Mouse (Mus musculus): ENCODE measurements around the gene Fbxw20. TPM values are rescaled to one million over a fixed set of nuclear protein-coding genes. Genes with fewer than 3 reads are reported as not detected.
"Not testable (repeated sequence)": the region's sequence is repeated elsewhere in the genome, so short reads cannot be mapped to it uniquely, and the experiment has no call there.

Fbxw20 gene
- total RNA-seq (2021) = not detected
- long read RNA-seq, experiment 1 = 0 reads
- long read RNA-seq, experiment 2 = 0 reads

- no peak for TF ChIP-seq CTCF (IDR thresholded peaks at IDR 0.05)
- intact Hi-C loops (cut with DNase I) = no loop called here
- Histone ChIP-seq H3K4me3 (no peak within 1 kb of the TSS), H3K27ac (no peak within 1 kb of the TSS)
- DNase-seq (ENCODE audit: extremely low spot score in 1 of 2, low spot score in 2 of 2) = no peak
Observed at GRCm38 (mm10) chr9:109234654-109235053, at the start of gene Fbxw20. TSS of gene Fbxw20 (minus strand) at chr9:109234754.

GRCm38 (mm10) chr9:109263041-109263440, 28.5 kb upstream of the Fbxw20 start:
- no peak for DNase-seq (ENCODE audit: extremely low spot score in 1 of 2, low spot score in 2 of 2)
- TF ChIP-seq CTCF (IDR thresholded peaks at IDR 0.05) = no peak
- H3K4me3 ChIP-seq = no peak overlapping the region
- intact Hi-C loops (cut with DNase I) = no loop called here
- H3K27ac ChIP-seq = no peak overlapping the region

GRCm38 (mm10) chr9:109218449-109218848, 16.1 kb downstream of the Fbxw20 start:
- Histone ChIP-seq H3K27ac (no peak overlapping the region), H3K4me3 (no peak overlapping the region)
- no peak for DNase-seq (ENCODE audit: extremely low spot score in 1 of 2, low spot score in 2 of 2)
- intact Hi-C loops (cut with DNase I) = no loop called here
- no peak for TF ChIP-seq CTCF (IDR thresholded peaks at IDR 0.05)

DNA sequence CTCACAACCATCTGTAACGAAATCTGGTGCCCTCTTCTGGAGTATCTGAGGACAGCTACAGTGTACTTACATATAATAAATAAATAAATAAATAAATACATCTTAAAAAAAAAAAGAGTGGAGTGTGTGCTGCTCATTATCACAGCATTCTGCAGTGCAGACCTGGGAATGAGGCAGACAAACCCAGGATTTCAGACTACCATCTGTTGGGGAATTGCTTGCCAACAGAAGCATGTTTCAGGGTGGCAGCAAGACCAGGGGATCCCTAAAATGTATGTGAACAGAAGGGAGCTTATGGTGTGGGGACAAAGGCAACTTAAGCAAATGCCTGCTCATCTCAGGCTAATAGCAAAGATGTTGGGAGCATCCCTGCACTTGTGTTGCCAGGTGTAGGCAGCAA, 33.2 kb downstream of the Fbxw20 start:
- H3K27ac ChIP-seq; DNase-seq (ENCODE audit: extremely low spot score in 1 of 2, low spot score in 2 of 2); intact Hi-C loops (cut with DNase I); H3K4me3 ChIP-seq: not testable (repeated sequence)

DNA sequence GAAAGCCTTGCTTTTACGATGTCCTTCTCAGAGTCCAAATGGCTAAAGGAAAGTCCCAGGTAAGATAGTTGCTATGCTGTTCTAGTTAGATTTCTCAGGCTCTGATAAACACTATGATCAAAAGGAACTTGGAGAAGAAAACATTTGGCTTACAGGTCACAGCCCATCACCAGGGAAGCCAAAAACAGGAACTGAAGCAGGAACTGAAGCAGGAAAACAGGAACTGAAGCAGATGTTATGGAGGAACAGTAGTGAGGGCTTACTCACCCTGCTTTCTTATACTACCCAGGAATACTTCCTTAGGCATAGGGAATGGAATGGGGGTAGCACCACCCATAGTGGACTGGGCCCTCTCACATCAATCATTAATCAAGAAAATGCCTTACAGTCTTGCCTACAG, 34.2 kb downstream of the Fbxw20 start:
- DNase-seq (ENCODE audit: extremely low spot score in 1 of 2, low spot score in 2 of 2) = no peak
- intact Hi-C loops (cut with DNase I) = no loop called here
- Histone ChIP-seq H3K27ac (no peak overlapping the region), H3K4me3 (no peak overlapping the region)
- no peak for TF ChIP-seq CTCF (IDR thresholded peaks at IDR 0.05)

- Histone ChIP-seq H3K4me3 (no peak overlapping the region), H3K27ac (no peak overlapping the region)
- intact Hi-C loops (cut with DNase I) = no loop called here
- DNase-seq (ENCODE audit: extremely low spot score in 1 of 2, low spot score in 2 of 2) = no peak
- no peak for TF ChIP-seq CTCF (IDR thresholded peaks at IDR 0.05)
Observed at GRCm38 (mm10) chr9:109199353-109199752, 35.2 kb downstream of the Fbxw20 start.

DNA sequence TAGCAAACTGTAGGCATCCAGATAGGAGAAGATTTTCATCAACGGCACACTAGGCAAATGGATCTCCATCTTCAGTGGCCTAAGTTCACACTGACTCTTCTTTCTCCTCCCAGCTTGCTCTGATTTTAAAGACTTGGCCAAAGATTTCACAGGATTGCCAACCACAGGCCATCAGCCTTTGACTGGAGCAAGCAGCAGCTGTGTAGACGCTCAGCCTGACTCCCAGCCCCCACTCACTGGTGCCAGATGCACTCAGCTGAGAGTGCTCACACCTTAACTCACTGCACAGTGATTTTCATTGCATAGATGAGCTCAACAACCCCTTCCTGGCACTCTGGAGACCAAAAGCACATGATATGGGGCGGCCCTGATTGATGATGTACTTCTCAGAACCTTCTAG, 38.7 kb downstream of the Fbxw20 start, which contains the start of gene Fbxw13:
TSS of gene Fbxw13 (minus strand) at position 101 of the 400 bp plus-strand sequence.
- DNase-seq (ENCODE audit: extremely low spot score in 1 of 2, low spot score in 2 of 2); H3K27ac ChIP-seq; H3K4me3 ChIP-seq; intact Hi-C loops (cut with DNase I): not testable (repeated sequence)

- H3K4me3 ChIP-seq = no peak overlapping the region
- no peak for DNase-seq (ENCODE audit: extremely low spot score in 1 of 2, low spot score in 2 of 2)
- no peak for TF ChIP-seq CTCF (IDR thresholded peaks at IDR 0.05)
- no peak overlapping the region for H3K27ac ChIP-seq
- intact Hi-C loops (cut with DNase I) = no loop called here
Observed at GRCm38 (mm10) chr9:109177208-109177607, 57.3 kb downstream of the Fbxw20 start.

DNA sequence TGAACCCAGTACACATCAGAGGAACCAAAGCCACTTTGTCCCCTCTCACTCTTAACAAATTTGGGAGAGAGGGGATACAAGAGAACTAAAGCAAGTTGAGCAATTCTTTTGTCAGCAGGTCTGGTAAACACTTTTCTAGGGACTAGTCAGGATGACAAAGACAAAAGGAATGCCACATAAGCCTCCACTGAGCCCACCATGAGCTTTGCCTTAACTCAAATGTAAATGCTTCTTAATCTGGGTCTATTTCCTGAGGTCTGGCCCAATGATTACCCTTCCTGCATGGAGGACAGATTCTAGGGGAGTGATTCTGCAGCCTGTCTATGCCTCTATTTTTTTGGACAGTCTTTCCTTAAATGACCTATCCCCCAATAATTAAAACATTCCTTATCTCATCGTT, 58.3 kb downstream of the Fbxw20 start:
- no peak for DNase-seq (ENCODE audit: extremely low spot score in 1 of 2, low spot score in 2 of 2)
- intact Hi-C loops (cut with DNase I) = no loop called here
- no peak overlapping the region for H3K4me3 ChIP-seq
- no peak for TF ChIP-seq CTCF (IDR thresholded peaks at IDR 0.05)
- H3K27ac ChIP-seq = no peak overlapping the region

Other genes starting within 250 kb of the Fbxw20 start
- gene Ucn2, start 248.7 kb downstream of the Fbxw20 start, total RNA-seq (2021) = under 1 TPM; 0.40 to 0.41 TPM
- 10 to 100 TPM; 15.8 to 17.7 TPM for gene Pfkfb4, start 243.0 kb downstream of the Fbxw20 start, total RNA-seq (2021)
- gene Shisa5, start 196.2 kb downstream of the Fbxw20 start, total RNA-seq (2021) = 10 to 100 TPM; 71.6 to 77.5 TPM
- 10 to 100 TPM; 11.7 to 15.3 TPM for gene Trex1, start 175.0 kb downstream of the Fbxw20 start, total RNA-seq (2021)
- gene Atrip, start 160.6 kb downstream of the Fbxw20 start, total RNA-seq (2021) = 10 to 100 TPM; 28.0 to 28.3 TPM
- 1 to 10 TPM; 8.0 to 8.6 TPM for gene Ccdc51, start 152.3 kb downstream of the Fbxw20 start, total RNA-seq (2021)
- gene Tma7, start 152.2 kb downstream of the Fbxw20 start, total RNA-seq (2021) = 100 to 1,000 TPM; 312 to 332 TPM
- 10 to 100 TPM; 65.0 to 70.5 TPM for gene Plxnb1, start 139.4 kb downstream of the Fbxw20 start, total RNA-seq (2021)
- gene Fbxw21, start 72.7 kb downstream of the Fbxw20 start, total RNA-seq (2021) = not detected
- gene Fbxw13, start 38.8 kb downstream of the Fbxw20 start, total RNA-seq (2021) = not detected
- gene Fbxw14, start 52.9 kb upstream of the Fbxw20 start, total RNA-seq (2021) = not detected
- gene Fbxw28, start 104.9 kb upstream of the Fbxw20 start, total RNA-seq (2021) = not detected
- not detected for gene Fbxw22, start 169.5 kb upstream of the Fbxw20 start, total RNA-seq (2021)
- gene Fbxw16, start 214.4 kb upstream of the Fbxw20 start, total RNA-seq (2021) = not detected

Measured in left cerebral cortex, adult 2 months (tissue).